In the genomic region with DNA sequence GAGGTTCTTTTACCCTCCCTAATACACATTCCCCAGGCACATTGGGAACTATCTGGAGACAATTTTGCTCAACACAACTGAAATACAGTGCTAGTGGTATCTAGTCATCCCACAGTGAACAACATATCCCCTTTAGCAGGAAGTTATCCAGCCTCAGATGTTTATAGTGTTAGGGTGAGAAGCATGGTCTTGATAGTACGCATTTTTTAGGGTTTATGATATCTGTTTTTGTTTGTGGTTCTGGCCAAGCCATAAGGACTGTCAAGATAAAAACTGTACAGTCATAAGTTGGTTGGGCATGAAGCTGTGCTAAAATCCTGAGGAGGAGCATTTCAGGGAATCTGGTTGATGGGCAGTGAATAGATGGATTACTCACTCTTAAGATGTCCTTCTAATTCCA, we compare ENCODE assay signal across 15 mouse cellular contexts.
"Had no signal": no experiment of that assay in that cellular context is flagged by ENCODE, and none has a peak within 500 bp of the region (broad histone marks: within the 10 kb centered on the region; RNA-seq: fewer than 3 reads in every experiment).

No protein-coding gene starts in this region.

- H3K36me3 ChIP-seq: kidney, embryonic 15.5 days; limb, embryonic 12.5 days; midbrain, embryonic 12.5 days; neural tube, embryonic 13.5 days had no signal

- H3K4me2 ChIP-seq: kidney, embryonic 15.5 days; limb, embryonic 12.5 days; lung, embryonic 14.5 days; midbrain, embryonic 12.5 days; neural tube, embryonic 13.5 days had no signal

- ATAC-seq: intestine, embryonic 16.5 days; midbrain, embryonic 16.5 days had no signal

- H3K9me3 ChIP-seq: kidney, embryonic 15.5 days; limb, embryonic 12.5 days; megakaryocyte, embryonic 14.5 days; midbrain, embryonic 12.5 days; neural tube, embryonic 13.5 days had no signal

- H3K27ac ChIP-seq: kidney, embryonic 15.5 days; limb, embryonic 12.5 days; midbrain, embryonic 12.5 days; neural tube, embryonic 13.5 days had no signal

- DNase-seq: kidney, adult 2 months; kidney, postnatal 36 days; layer of hippocampus, adult 9-11 months; lung, embryonic 14.5 days; lung, postnatal 10 days; lung, postnatal 4 days; right cerebral cortex, postnatal 14 days; thymus, postnatal 4 days had no signal

- H3K4me1 ChIP-seq: kidney, embryonic 15.5 days; limb, embryonic 12.5 days; midbrain, embryonic 12.5 days; neural tube, embryonic 13.5 days had no signal

- H3K9ac ChIP-seq: kidney, embryonic 15.5 days; limb, embryonic 12.5 days; lung, embryonic 14.5 days; midbrain, embryonic 12.5 days; neural tube, embryonic 13.5 days had no signal

- H3K27me3 ChIP-seq: megakaryocyte, embryonic 14.5 days had no signal

- H3K4me3 ChIP-seq: kidney, embryonic 15.5 days; limb, embryonic 12.5 days; megakaryocyte, embryonic 14.5 days; midbrain, embryonic 12.5 days; neural tube, embryonic 13.5 days had no signal
